Mouse (Mus musculus) C2C12 (cell line): ENCODE measurements around the gene AI413582.

Source experiments
- CTCF ChIP-seq: IDR thresholded peaks from one replicate; pipeline ENCODE4 v1.5.1; 2011; ENCODE audit not compliant: control insufficient read depth, insufficient read depth, insufficient read length
- MAX ChIP-seq: IDR thresholded peaks from one replicate; pipeline ENCODE4 v1.6.1; 2011; ENCODE audit warnings: mild to moderate bottlenecking, control low read depth
- MYOD1 ChIP-seq: IDR thresholded peaks from one replicate; pipeline ENCODE4 v1.6.1; 2011; ENCODE audit warnings: low read depth; ENCODE audit not compliant: control insufficient read depth, insufficient read length

DNA sequence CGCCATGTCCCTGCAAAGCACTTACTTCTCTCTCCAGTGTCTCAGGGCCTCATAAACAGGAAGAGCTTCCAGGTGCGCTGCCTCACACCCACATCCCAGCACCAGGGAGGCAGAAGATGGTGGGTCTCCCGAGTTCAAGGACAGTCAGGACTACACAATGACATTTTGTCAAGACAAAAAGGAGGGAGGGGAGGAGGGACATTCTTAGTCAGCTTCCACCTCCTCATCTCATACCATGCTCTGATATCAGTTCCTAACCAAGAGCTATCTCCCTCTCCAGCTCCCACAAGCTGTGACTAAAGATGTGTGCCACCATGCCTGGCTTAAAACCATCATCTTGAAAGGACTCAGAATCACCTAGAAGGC is 45.9 kb upstream of the AI413582 start:
- TF ChIP-seq MAX, result no peak
- no peak for TF ChIP-seq CTCF
- TF ChIP-seq MYOD1, result no peak
